Mouse (Mus musculus): ENCODE data around the gene Hmgb2. TPM values are rescaled to one million over a fixed set of nuclear protein-coding genes. Genes with fewer than 3 reads are reported as not detected.

Hmgb2 gene
- polyA plus RNA-seq, 1 experiment from 2014 or later: 283 TPM

DNA sequence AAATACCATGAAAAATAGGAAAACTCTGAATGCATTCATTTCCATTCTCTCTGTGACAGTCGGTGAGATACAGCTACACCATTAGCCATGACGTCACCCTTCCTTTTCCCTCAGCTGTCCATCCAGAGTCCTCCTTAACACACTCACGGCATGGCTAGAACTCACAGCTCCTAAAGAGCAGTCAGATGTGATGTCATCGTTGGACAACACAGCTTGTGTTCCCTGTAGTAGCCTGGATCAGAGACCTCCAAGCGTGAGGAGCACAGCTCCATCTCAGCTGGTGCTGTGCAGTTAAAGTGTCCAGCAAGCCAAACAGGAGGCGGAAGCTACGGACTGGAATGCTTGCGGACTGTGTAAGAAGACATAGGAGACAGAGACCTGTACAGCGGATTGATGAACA is 49.2 kb downstream of the Hmgb2 start:
- no peak overlapping the region for H3K4me3 ChIP-seq (replicated peaks)

DNA sequence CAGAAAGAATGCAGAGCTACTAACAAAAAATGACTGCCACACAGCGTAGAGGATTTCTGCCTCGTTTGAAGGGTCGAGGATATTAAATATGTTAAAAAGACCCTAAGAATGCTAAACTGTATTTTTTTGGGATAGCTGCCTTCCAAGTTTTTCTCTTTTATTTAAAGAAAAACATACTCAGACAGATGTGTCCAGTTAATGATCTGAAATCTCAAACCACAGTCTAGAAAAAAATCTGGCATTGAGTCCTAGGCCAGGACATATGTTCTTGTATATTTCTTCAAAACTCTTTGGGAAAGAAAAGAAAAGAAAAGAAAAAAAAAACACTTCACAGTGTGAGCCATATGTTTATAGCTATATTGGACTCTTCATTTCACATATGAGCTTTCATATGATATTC is 51.0 kb downstream of the Hmgb2 start:
- Histone ChIP-seq H3K9ac (no peak overlapping the region), H3K4me2 (no peak overlapping the region), H3K9me3 (replicated peaks) (no peaks in the 10 kb centered on the region), H3K36me3 (replicated peaks) (no peaks in the 10 kb centered on the region), H3K27me3 (no peaks in the 10 kb centered on the region), H3K4me3 (replicated peaks) (no peak overlapping the region), H3K27ac (replicated peaks) (no peak overlapping the region), H3K4me1 (replicated peaks) (no peaks in the 10 kb centered on the region)
- no peak for ATAC-seq (ENCODE audit: insufficient read depth)
- 74% methylated on average over 3 of the region's 3 CpGs for WGBS (ENCODE audit: insufficient replicate concordance)

More for the DNA sequence above, 49.2 kb downstream of the Hmgb2 start:
- no peak overlapping the region for H3K27ac ChIP-seq (replicated peaks)
- H3K4me2 ChIP-seq: no peak overlapping the region
- no peaks in the 10 kb centered on the region for H3K4me1 ChIP-seq (replicated peaks)
- H3K9ac ChIP-seq: no peak overlapping the region
- no peaks in the 10 kb centered on the region for H3K27me3 ChIP-seq
- no peak for ATAC-seq (ENCODE audit: insufficient read depth)
- H3K36me3 ChIP-seq (replicated peaks): no peaks in the 10 kb centered on the region
- no peaks in the 10 kb centered on the region for H3K9me3 ChIP-seq (replicated peaks)
- WGBS (ENCODE audit: insufficient replicate concordance): 76% methylated on average over 9 of the region's 9 CpGs

DNA sequence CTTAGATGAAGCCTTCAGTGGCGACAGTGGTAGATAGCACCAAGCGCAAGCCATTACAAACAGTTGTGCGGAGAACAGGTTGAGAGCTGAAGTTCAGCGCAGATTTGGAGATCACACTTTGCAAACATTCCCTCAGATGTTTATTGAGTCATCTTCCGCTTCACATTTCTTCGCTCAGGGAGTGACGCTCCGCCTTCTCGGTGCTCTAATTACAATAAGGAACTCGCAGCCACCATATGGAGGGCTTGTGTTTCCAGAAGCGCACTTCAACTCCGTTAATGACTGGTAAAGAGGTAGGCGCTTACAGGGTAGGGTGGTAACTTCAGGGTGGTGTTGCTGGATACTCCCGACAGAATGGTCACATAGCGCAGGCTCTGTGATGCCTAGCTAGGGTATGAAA is 52.0 kb downstream of the Hmgb2 start:
- 84% methylated on average over 15 of the region's 15 CpGs for WGBS (ENCODE audit: insufficient replicate concordance)
- Histone ChIP-seq H3K4me1 (replicated peaks) (no peaks in the 10 kb centered on the region), H3K4me2 (no peak overlapping the region), H3K9ac (no peak overlapping the region), H3K4me3 (replicated peaks) (no peak overlapping the region), H3K27me3 (no peaks in the 10 kb centered on the region), H3K36me3 (replicated peaks) (no peaks in the 10 kb centered on the region), H3K9me3 (replicated peaks) (no peaks in the 10 kb centered on the region), H3K27ac (replicated peaks) (no peak overlapping the region)
- ATAC-seq (ENCODE audit: insufficient read depth): no peak

DNA sequence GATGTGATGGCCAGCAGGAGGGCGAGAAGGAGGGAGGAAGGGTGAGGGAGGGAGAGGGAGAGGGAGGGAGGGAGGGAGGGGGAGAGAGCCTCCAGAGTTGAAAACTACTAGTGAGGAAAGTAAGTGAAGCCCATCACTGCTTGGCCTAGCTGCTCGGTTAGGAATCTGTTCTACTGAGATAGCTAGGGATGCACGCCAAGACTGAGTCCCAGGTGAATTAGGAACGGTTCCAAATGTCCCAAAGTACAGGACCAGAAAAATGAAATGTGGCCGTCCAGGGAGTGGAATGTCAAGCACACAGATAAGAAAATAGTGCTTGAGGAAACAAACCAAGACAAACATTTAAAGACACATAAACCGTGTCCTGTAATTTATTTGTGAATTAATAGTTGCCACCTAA is 53.3 kb downstream of the Hmgb2 start:
- WGBS (ENCODE audit: insufficient replicate concordance): 64% methylated on average over 6 of the region's 6 CpGs
- Histone ChIP-seq H3K9ac (no peak overlapping the region), H3K27ac (replicated peaks) (no peak overlapping the region), H3K4me1 (replicated peaks) (no peaks in the 10 kb centered on the region), H3K36me3 (replicated peaks) (no peaks in the 10 kb centered on the region), H3K4me2 (no peak overlapping the region), H3K27me3 (no peaks in the 10 kb centered on the region), H3K4me3 (replicated peaks) (no peak overlapping the region), H3K9me3 (replicated peaks) (no peaks in the 10 kb centered on the region)
- ATAC-seq (ENCODE audit: insufficient read depth): no peak

Other genes starting within 250 kb of the Hmgb2 start
- gene Hand2, start 190.9 kb upstream of the Hmgb2 start, polyA plus RNA-seq (2015; fragmentation: Nextera tagmentation; extraction: Ambion mirVana): 0.39 and 0.51 TPM in 2 replicates
- gene Scrg1, start 56.0 kb upstream of the Hmgb2 start, polyA plus RNA-seq (2015; fragmentation: Nextera tagmentation; extraction: Ambion mirVana): 0.35 TPM in 1 of 2 replicates, not detected in the other
- 13.6 and 13.9 TPM in 2 replicates for gene Sap30, start 24.0 kb upstream of the Hmgb2 start, polyA plus RNA-seq (2015; fragmentation: Nextera tagmentation; extraction: Ambion mirVana)
- 3.5 and 3.8 TPM in 2 replicates for gene Galnt7, start 141.1 kb downstream of the Hmgb2 start, polyA plus RNA-seq (2015; fragmentation: Nextera tagmentation; extraction: Ambion mirVana)